Mouse (Mus musculus) lung, embryonic 15.5 days (tissue): Measurements from ENCODE around the gene Zan. TPM values are rescaled to one million over a fixed set of nuclear protein-coding genes. Genes with fewer than 3 reads are reported as not detected.

Experiments used
- ATAC-seq: fragments of 200-750 bp; cut with Nextera tagmentation; 2 replicates; pipeline ENCODE4 v1.8.0; 2017; ENCODE audit warnings: moderate number of reproducible peaks, borderline replicate concordance; ENCODE audit not compliant: low FRiP score, low TSS enrichment; ENCODE audit errors: extremely low read depth
- H3K27ac ChIP-seq: fragments of 300-500 bp; sonication (generic); 2 replicates; pipeline ENCODE4 v1.5.1; 2015; ENCODE audit warnings: moderate library complexity, mild to moderate bottlenecking, inconsistent platforms
- H3K27me3 ChIP-seq: fragments of 300-500 bp; sonication (generic); 2 replicates; pipeline ENCODE4 v1.6.1; 2015; ENCODE audit warnings: inconsistent platforms
- H3K36me3 ChIP-seq: fragments of 300-500 bp; sonication (generic); 2 replicates; pipeline ENCODE4 v1.6.1; 2015; ENCODE audit warnings: inconsistent platforms
- H3K4me1 ChIP-seq: fragments of 300-500 bp; sonication (generic); 2 replicates; pipeline ENCODE4 v1.6.1; 2015; ENCODE audit warnings: inconsistent platforms
- H3K4me2 ChIP-seq: fragments of 300-500 bp; sonication (generic); 2 replicates; pipeline ENCODE4 v1.6.1; 2015; ENCODE audit warnings: inconsistent platforms, mild to moderate bottlenecking, moderate library complexity
- H3K4me3 ChIP-seq: fragments of 300-500 bp; sonication (generic); 2 replicates; pipeline ENCODE4 v1.5.1; 2015; ENCODE audit warnings: mild to moderate bottlenecking, inconsistent platforms
- H3K9ac ChIP-seq: fragments of 300-500 bp; sonication (generic); 2 replicates; pipeline ENCODE4 v1.6.1; 2015; ENCODE audit warnings: inconsistent platforms
- H3K9me3 ChIP-seq: fragments of 300-500 bp; sonication (generic); 2 replicates; pipeline ENCODE4 v1.6.1; 2016; ENCODE audit warnings: inconsistent platforms
- WGBS: fragments of 180-500 bp; shearing (Covaris S2); methylation state at CpG from one replicate; pipeline ENCODE4 v1.1.7; 2015; 5-methylcytosine and 5-hydroxymethylcytosine counted together
- polyA plus RNA-seq: library from polyadenylated mRNA; unstranded; fragments of >200 nt; fragmentation: Nextera tagmentation; extraction: Ambion mirVana; gene quantifications from 2 replicates; pipeline ENCODE4 v1.2.1, GENCODE M21; 2015

The Zan gene
- polyA plus RNA-seq, 1 experiment from 2014 or later = 0.35 TPM

GRCm38 (mm10) chr5:137338256-137338655 lies 138.6 kb downstream of the Zan start:
- peak overlapping the region; percentile 70 for H3K4me2 ChIP-seq
- ATAC-seq = peak; percentile 83
- 0% methylated on average over 19 of the region's 19 CpGs for WGBS
- no peaks in the 10 kb centered on the region for H3K9me3 ChIP-seq
- H3K27ac ChIP-seq = peak overlapping the region; percentile 91
- H3K4me3 ChIP-seq = peak overlapping the region; percentile 39
- H3K27me3 ChIP-seq = no peaks in the 10 kb centered on the region
- no peaks in the 10 kb centered on the region for H3K36me3 ChIP-seq
- H3K9ac ChIP-seq = peak overlapping the region; percentile 47
- H3K4me1 ChIP-seq = peaks cover 32% of the 10 kb centered on the region

DNA sequence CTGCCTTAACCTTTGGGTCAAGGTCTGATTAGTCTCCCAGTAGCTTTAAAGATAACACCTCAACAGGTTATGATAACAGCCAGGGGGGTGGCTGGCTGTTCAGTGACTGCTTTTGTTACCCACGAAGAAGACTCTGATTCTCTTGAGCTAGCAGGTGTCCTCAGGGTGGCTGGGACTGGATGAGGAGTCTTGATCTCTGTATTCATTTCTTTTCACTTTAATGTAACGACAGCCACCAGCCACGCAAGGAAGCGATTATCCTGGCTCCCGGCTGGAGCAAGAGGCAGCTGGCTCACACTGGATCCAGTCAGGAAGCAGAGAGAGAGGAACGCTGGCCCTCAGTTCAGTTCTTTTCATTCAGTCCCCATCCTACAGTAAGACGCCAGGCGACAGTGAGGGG lies 139.7 kb downstream of the Zan start:
- Histone ChIP-seq H3K9ac (no peak overlapping the region), H3K4me1 (peaks cover 28% of the 10 kb centered on the region), H3K36me3 (no peaks in the 10 kb centered on the region), H3K27me3 (no peaks in the 10 kb centered on the region), H3K9me3 (no peaks in the 10 kb centered on the region), H3K4me2 (no peak overlapping the region), H3K27ac (no peak overlapping the region), H3K4me3 (no peak overlapping the region)
- 47% methylated on average over 8 of the region's 8 CpGs for WGBS
- ATAC-seq = no peak

DNA sequence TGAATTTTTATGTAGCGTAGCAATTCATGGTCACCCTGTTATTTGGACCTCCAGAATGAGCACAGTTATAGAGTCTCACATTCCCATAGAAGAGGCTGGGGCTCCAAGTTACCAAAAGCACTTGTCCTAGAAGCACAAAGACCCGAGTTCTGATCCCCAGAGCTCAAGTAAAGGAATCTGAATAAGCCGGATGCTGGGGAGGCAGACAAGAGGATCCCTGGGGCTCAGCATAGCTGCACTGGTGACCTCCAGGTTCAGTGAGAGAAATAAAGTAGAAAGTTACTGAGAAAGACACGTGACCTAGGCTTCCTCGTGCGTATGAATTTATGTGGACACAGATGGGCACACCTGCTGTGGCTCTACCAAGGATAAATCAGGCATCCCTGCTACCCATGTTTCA lies 141.8 kb downstream of the Zan start:
- Histone ChIP-seq H3K4me2 (no peak overlapping the region), H3K27ac (no peak overlapping the region), H3K27me3 (no peaks in the 10 kb centered on the region), H3K4me3 (no peak overlapping the region), H3K9me3 (no peaks in the 10 kb centered on the region), H3K36me3 (no peaks in the 10 kb centered on the region), H3K9ac (no peak overlapping the region), H3K4me1 (peaks cover 28% of the 10 kb centered on the region)
- no peak for ATAC-seq
- WGBS = 71% methylated on average over 6 of the region's 6 CpGs

DNA sequence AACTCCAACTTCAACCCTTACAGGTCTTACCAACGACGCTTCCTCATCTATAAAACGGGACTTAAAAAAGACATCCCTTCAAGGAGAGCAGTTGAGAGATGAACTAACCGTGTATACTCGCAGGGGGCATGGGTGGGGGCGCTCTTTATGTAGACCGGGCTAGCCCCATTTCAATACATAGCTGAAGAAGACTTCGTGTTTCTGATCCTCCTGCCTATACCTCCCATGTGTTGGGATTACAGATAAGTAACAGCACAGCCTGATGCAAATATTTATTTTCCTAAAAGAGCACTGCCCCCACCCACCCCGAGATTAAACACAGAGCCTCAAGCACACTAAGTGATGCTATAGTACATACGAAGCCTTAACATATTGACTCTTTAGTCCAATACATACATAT lies 142.5 kb downstream of the Zan start:
- H3K4me3 ChIP-seq = peak overlapping the region; percentile 59
- 40% methylated on average over 10 of the region's 10 CpGs for WGBS
- no peaks in the 10 kb centered on the region for H3K27me3 ChIP-seq
- peak overlapping the region; percentile 91 for H3K4me2 ChIP-seq
- no peak overlapping the region for H3K9ac ChIP-seq
- ATAC-seq = no peak
- peak overlapping the region; percentile 17 for H3K27ac ChIP-seq
- H3K9me3 ChIP-seq = no peaks in the 10 kb centered on the region
- H3K36me3 ChIP-seq = no peaks in the 10 kb centered on the region
- H3K4me1 ChIP-seq = peaks cover 21% of the 10 kb centered on the region

- H3K9ac ChIP-seq = peak within 1 kb of the TSS; percentile 56
- H3K4me2 ChIP-seq = peak within 1 kb of the TSS; percentile 91
- no peaks in the 10 kb centered on the region for H3K36me3 ChIP-seq
- no peaks in the 10 kb centered on the region for H3K9me3 ChIP-seq
- H3K4me1 ChIP-seq = peaks cover 14% of the 10 kb centered on the region; the same call in 1 of the 2 replicates
- peak within 1 kb of the TSS; percentile 59 for H3K4me3 ChIP-seq
- H3K27me3 ChIP-seq = no peaks in the 10 kb centered on the region
- H3K27ac ChIP-seq = peak within 1 kb of the TSS; percentile 17
- peak; percentile 89 for ATAC-seq
- WGBS = under 1% methylated on average over 44 of the region's 44 CpGs
Observed at GRCm38 (mm10) chr5:137333512-137334174, 143.2 kb downstream of the Zan start, which contains the start of gene Slc12a9. Gene Slc12a9 (minus strand): TSS chr5:137333597.

DNA sequence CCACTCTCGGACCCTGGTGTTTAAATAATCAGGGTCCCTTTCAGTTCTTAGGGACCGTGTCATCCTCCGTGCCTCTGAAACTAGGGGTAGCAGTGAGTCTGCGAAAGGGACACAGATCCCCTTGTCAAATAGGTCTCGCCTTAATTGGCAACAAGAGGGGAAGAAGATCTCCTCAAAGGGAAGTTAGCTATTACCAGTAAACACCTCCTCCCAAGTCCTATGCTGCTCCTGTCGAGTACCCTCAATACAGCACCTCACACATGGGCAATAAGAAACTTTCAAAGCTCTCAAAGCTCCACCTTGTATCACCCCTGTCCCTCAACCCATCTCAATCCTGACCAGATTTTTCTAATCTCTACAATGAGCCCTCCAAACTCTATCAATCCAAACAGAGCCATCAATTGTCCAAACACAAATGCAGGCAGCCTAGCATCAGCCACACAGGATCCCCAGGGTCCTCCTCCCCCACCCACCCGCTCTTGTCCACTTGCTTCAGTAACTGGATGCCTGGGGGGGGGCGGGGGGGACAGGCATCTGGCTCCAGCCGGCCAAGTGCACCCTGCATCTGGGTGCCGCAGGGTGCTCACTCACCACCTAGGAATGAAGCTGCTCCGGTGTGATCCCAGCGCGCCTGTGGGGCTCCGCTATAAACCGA lies 143.9 kb downstream of the Zan start:
- no peaks in the 10 kb centered on the region for H3K9me3 ChIP-seq
- no peaks in the 10 kb centered on the region for H3K27me3 ChIP-seq
- H3K27ac ChIP-seq = no peak overlapping the region; the same call in 1 of the 2 replicates
- 16% methylated on average over 15 of the region's 15 CpGs for WGBS
- peak overlapping the region; percentile 59 for H3K4me3 ChIP-seq
- H3K9ac ChIP-seq = peak overlapping the region; percentile 56
- no peaks in the 10 kb centered on the region for H3K36me3 ChIP-seq
- peak overlapping the region; percentile 91 for H3K4me2 ChIP-seq
- H3K4me1 ChIP-seq = peaks cover 14% of the 10 kb centered on the region; the same call in 1 of the 2 replicates
- ATAC-seq = peak; percentile 21; the same call in 1 of the 2 replicates

DNA sequence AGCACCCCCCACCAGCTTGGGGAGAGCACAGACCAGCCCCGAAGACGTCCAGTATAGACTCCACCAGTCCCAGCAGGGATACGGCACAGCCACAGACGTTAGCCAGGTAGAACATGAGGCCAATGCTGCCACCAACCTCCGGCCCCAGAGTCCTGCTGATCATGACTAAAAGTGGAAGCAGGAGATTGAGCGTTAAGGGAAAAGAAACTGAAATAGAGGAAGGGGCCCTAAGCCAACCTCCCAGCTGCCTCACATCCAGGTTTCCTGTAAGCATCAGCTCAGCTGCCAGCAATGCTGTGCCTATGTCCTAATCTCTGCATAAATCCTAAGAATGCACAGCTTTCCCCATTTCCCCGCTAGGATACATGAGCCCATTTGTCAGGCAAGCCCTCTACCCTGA lies 146.0 kb downstream of the Zan start:
- Histone ChIP-seq H3K4me2 (no peak overlapping the region), H3K4me3 (no peak overlapping the region), H3K27me3 (no peaks in the 10 kb centered on the region), H3K36me3 (peaks cover 6% of the 10 kb centered on the region; the same call in 1 of the 2 replicates), H3K9me3 (no peaks in the 10 kb centered on the region), H3K9ac (no peak overlapping the region), H3K4me1 (peaks cover 14% of the 10 kb centered on the region; the same call in 1 of the 2 replicates), H3K27ac (no peak overlapping the region)
- 87% methylated on average over 7 of the region's 7 CpGs for WGBS
- ATAC-seq = no peak

Other genes with a start within 250 kb of the Zan start
- gene Ache, start 189.5 kb downstream of the Zan start, polyA plus RNA-seq = 1.8 and 3.9 TPM in 2 replicates
- 5.3 and 5.8 TPM in 2 replicates for gene Ufsp1, start 182.4 kb downstream of the Zan start, polyA plus RNA-seq
- 145 and 155 TPM in 2 replicates for gene Srrt, start 169.4 kb downstream of the Zan start, polyA plus RNA-seq
- 95.9 and 96.3 TPM in 2 replicates for gene Trip6, start 162.7 kb downstream of the Zan start, polyA plus RNA-seq
- gene Slc12a9, start 143.5 kb downstream of the Zan start, polyA plus RNA-seq = 12.0 and 13.0 TPM in 2 replicates
- gene Ephb4, start 127.0 kb downstream of the Zan start, polyA plus RNA-seq = 57.5 and 58.9 TPM in 2 replicates
- 54.1 and 58.4 TPM in 2 replicates for gene Pop7, start 25.5 kb upstream of the Zan start, polyA plus RNA-seq
- 11.8 and 12.1 TPM in 2 replicates for gene Gigyf1, start 41.5 kb upstream of the Zan start, polyA plus RNA-seq
- gene Epo, start 56.2 kb upstream of the Zan start, polyA plus RNA-seq = 0.55 and 0.66 TPM in 2 replicates
- 414 and 437 TPM in 2 replicates for gene Gnb2, start 56.4 kb upstream of the Zan start, polyA plus RNA-seq
- gene Actl6b, start 76.5 kb upstream of the Zan start, polyA plus RNA-seq = 0.24 and 0.71 TPM in 2 replicates
- 0.31 and 0.40 TPM in 2 replicates for gene Tfr2, start 92.8 kb upstream of the Zan start, polyA plus RNA-seq
- gene Mospd3, start 124.0 kb upstream of the Zan start, polyA plus RNA-seq = 31.6 and 32.8 TPM in 2 replicates
- gene Pcolce, start 136.7 kb upstream of the Zan start, polyA plus RNA-seq = 130 TPM in 2 replicates
- gene Fbxo24, start 151.9 kb upstream of the Zan start, polyA plus RNA-seq = 0.08 and 0.21 TPM in 2 replicates
- 35.7 and 37.1 TPM in 2 replicates for gene Lrch4, start 152.1 kb upstream of the Zan start, polyA plus RNA-seq
- 9.4 and 9.6 TPM in 2 replicates for gene Gm20605, start 152.1 kb upstream of the Zan start, polyA plus RNA-seq
- gene Sap25, start 164.3 kb upstream of the Zan start, polyA plus RNA-seq = 6.5 and 8.3 TPM in 2 replicates
- gene Irs3, start 168.7 kb upstream of the Zan start, polyA plus RNA-seq = 0.06 TPM in 1 of 2 replicates, not detected in the other
- 15.5 and 16.7 TPM in 2 replicates for gene Agfg2, start 207.7 kb upstream of the Zan start, polyA plus RNA-seq